Mouse (Mus musculus): Measurements from ENCODE around the gene Vasn.

DNA sequence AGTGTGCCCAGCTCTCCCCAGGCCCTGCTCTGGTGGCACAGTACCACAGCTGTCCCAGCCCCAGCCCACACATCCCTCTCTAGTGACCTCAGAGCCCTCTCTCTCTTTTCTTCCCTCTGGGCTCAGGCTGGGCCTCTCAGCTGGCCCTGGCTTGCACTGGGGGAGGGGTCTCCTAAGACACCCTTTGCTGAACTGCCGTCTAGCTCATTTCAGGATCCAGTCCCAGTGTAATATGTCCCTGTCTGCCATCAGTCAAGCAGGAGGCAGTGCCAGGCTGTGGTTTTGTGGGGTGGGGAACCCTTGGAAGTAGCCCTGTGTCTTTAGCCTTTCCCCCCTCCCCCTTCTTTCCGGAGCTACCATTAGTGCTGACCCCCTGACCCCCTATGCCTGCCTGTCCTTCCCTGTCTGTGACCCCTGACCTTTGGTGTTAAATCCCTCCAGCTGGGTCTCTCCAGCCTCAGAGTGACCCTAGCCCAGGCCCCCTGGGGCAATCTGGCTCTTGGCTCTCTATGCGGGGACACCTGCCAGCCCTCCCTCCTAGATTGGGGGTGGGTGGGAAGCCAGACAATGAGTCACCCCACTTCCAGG lies 43.5 kb upstream of the Vasn start:
- TF ChIP-seq ZC3H11A (IDR thresholded peaks at IDR 0.05; ENCODE audit: borderline replicate concordance, low read depth, low read length) = no peak
- no peak for TF ChIP-seq MAFK (IDR thresholded peaks at IDR 0.05; ENCODE audit: insufficient read depth, low read depth, low read length)
- no peak for TF ChIP-seq ZNF384 (IDR thresholded peaks at IDR 0.05; ENCODE audit: low read depth, low read length)
- no peak for TF ChIP-seq CHD2 (IDR thresholded peaks at IDR 0.05; ENCODE audit: low read depth, low read length)
- TF ChIP-seq HCFC1 (IDR thresholded peaks at IDR 0.05; ENCODE audit: borderline replicate concordance, insufficient read depth, low read length) = no peak

All from ES-E14 (cell line).